ENCODE assay signal across 11 mouse cellular contexts in the genomic region with DNA sequence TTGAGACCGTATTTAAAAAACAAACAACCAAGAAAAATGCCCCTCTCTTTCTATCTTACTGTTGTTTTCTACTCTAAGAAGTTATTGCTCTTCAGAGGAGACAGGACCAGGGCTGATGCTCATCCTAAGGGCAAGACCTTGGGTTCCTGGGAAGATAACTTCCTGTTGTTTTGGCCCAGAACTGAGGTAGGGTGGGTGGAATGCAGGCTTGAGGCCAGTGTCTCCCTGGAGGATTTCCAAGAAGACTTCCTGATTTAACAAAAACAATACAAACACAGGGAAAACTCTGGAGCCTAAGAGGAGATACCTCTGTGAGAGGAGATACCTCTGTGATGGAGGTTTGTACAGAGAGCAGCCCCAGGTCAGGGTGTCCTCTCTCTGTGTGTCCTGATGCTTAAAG. TPM values are rescaled to one million over a fixed set of nuclear protein-coding genes. Genes with fewer than 3 reads are reported as not detected.
DNase-seq lines count a peak whose midpoint lies in the region; ATAC-seq and TF ChIP-seq lines count a peak whose summit lies in the region.
"Had no signal": no experiment of that assay in that cellular context is flagged by ENCODE, and none has a peak within 500 bp of the region (broad histone marks: within the 10 kb centered on the region; RNA-seq: fewer than 3 reads in every experiment).

No protein-coding gene starts in this region.

- H3K9me3 ChIP-seq in kidney, embryonic 14.5 days (ENCODE audit: control insufficient read depth, low read length): no peaks in the 10 kb centered on the region
- no peaks in the 10 kb centered on the region for H3K9me3 ChIP-seq in intestine, embryonic 15.5 days

- WGBS in kidney, embryonic 14.5 days: 68% methylated on average over 1 of the region's 1 CpGs
- WGBS in intestine, embryonic 15.5 days: 57% methylated on average over 1 of the region's 1 CpGs

- TF ChIP-seq CTCF in gastrocnemius, adult 2 months (IDR thresholded peaks at IDR 0.05): no peak

- no peak overlapping the region for H3K9ac ChIP-seq in kidney, embryonic 14.5 days (ENCODE audit: low read depth, low read length)
- no peak overlapping the region for H3K9ac ChIP-seq in intestine, embryonic 15.5 days

- H3K4me1 ChIP-seq in kidney, embryonic 14.5 days (ENCODE audit: control insufficient read depth, insufficient read depth, low read length): no peaks in the 10 kb centered on the region
- no peaks in the 10 kb centered on the region for H3K4me1 ChIP-seq in intestine, embryonic 15.5 days (replicated peaks)

- ATAC-seq in kidney, embryonic 14.5 days (ENCODE audit: low FRiP score, low TSS enrichment): no peak
- ATAC-seq in intestine, embryonic 15.5 days: no peak
- ATAC-seq: intestine, postnatal 0 days had no signal

- no peak overlapping the region for H3K27ac ChIP-seq in kidney, embryonic 14.5 days (ENCODE audit: low read depth, low read length)
- peak overlapping the region; percentile 83 for H3K27ac ChIP-seq in gastrocnemius, adult 2 months
- H3K27ac ChIP-seq in intestine, embryonic 15.5 days: no peak overlapping the region

- peak; percentile 80 for DNase-seq in kidney, adult 11 months
- peak; percentile 66 for DNase-seq in gastrocnemius, adult 2 months
- peak; percentile 77 to 84 for DNase-seq in kidney, adult 8-10 months
- DNase-seq in lung, postnatal 36 days: peak; percentile 72
- DNase-seq in left cerebral cortex, postnatal 36 days (ENCODE audit: low spot score in 2 of 2): no peak
- DNase-seq in neural tube, embryonic 10.5 days (ENCODE audit: extremely low spot score, low spot score): no peak
- DNase-seq: cerebellum, postnatal 14 days; right cerebral cortex, postnatal 14 days had no signal

- intact Hi-C loops in gastrocnemius, adult 2 months (cut with DNase I): loop anchor here (2.0 to 10.0 kb wide), 3 partner anchors 35 to 127 kb away; partner anchors contain the start of gene Plau
- intact Hi-C loops in left cerebral cortex, postnatal 36 days (cut with DNase I): no loop called here

- no peaks in the 10 kb centered on the region for H3K27me3 ChIP-seq in kidney, embryonic 14.5 days (ENCODE audit: control insufficient read depth, insufficient read depth, low read length)
- no peaks in the 10 kb centered on the region for H3K27me3 ChIP-seq in intestine, embryonic 15.5 days (replicated peaks)

- no peaks in the 10 kb centered on the region for H3K36me3 ChIP-seq in kidney, embryonic 14.5 days (ENCODE audit: control insufficient read depth, insufficient read depth, low read length)
- no peaks in the 10 kb centered on the region for H3K36me3 ChIP-seq in intestine, embryonic 15.5 days

- no peak overlapping the region for H3K4me2 ChIP-seq in kidney, embryonic 14.5 days (replicated peaks; ENCODE audit: low read depth, low read length)
- H3K4me2 ChIP-seq in intestine, embryonic 15.5 days (replicated peaks): no peak overlapping the region

- H3K4me3 ChIP-seq in kidney, embryonic 14.5 days (ENCODE audit: low read length): no peak overlapping the region
- no peak overlapping the region for H3K4me3 ChIP-seq in gastrocnemius, adult 2 months
- H3K4me3 ChIP-seq in intestine, embryonic 15.5 days (replicated peaks): no peak overlapping the region

RNA-seq across cellular contexts. Expression of gene Plau, which starts 35.0 kb away (rescaled TPM):
- polyA plus RNA-seq in kidney, embryonic 14.5 days (2014; fragmentation: Nextera tagmentation; extraction: Ambion mirVana): 3.7 and 4.2 TPM in 2 replicates
- total RNA-seq in gastrocnemius, adult 2 months (2021): 10 to 100 TPM; 17.2 to 28.5 TPM
- 2.5 and 2.9 TPM in 2 replicates for polyA plus RNA-seq in intestine, embryonic 15.5 days (2015; fragmentation: Nextera tagmentation; extraction: Ambion mirVana)
- 1 to 10 TPM; 6.0 to 8.3 TPM for total RNA-seq in left cerebral cortex, postnatal 36 days (2021)

RNA-seq across cellular contexts. Expression of gene Vcl, which starts 57.7 kb away (rescaled TPM):
- 19.1 and 42.4 TPM in 2 replicates for polyA plus RNA-seq in kidney, embryonic 14.5 days (2014; fragmentation: Nextera tagmentation; extraction: Ambion mirVana)
- total RNA-seq in gastrocnemius, adult 2 months (2021): 10 to 100 TPM; 60.0 to 79.2 TPM
- 56.9 and 59.2 TPM in 2 replicates for polyA plus RNA-seq in intestine, embryonic 15.5 days (2015; fragmentation: Nextera tagmentation; extraction: Ambion mirVana)
- total RNA-seq in left cerebral cortex, postnatal 36 days (2021): 10 to 100 TPM; 20.5 to 26.3 TPM

Comparison
In these comparisons a context has a peak if more than half of its experiments do, and no peak if none do; other contexts are left out.
1. DNase-seq: peak in kidney, adult 11 months (single experiment), gastrocnemius, adult 2 months (single experiment), kidney, adult 8-10 months (2 of 2) and lung, postnatal 36 days (single experiment); none in left cerebral cortex, postnatal 36 days (0 of 2) and neural tube, embryonic 10.5 days (single experiment).